Mouse (Mus musculus): Measurements from ENCODE around the gene Bglap.
"Not testable (repeated sequence)": the region's sequence is repeated elsewhere in the genome, so short reads cannot be mapped to it uniquely, and the experiment has no call there.

The Bglap gene

GRCm38 (mm10) chr3:88384364-88384763, at the start of gene Bglap:
Bglap (minus strand) TSS chr3:88384464.
- DNase-seq (ENCODE audit: low read depth, low spot score): no peak

GRCm38 (mm10) chr3:88428639-88429038, 44.4 kb upstream of the Bglap start:
- DNase-seq (ENCODE audit: low read depth, low spot score): not testable (repeated sequence)

- no peak for DNase-seq (ENCODE audit: low read depth, low spot score)
Measured at GRCm38 (mm10) chr3:88427342-88427905, 43.2 kb upstream of the Bglap start.

GRCm38 (mm10) chr3:88425708-88426420, 41.6 kb upstream of the Bglap start:
- DNase-seq (ENCODE audit: low read depth, low spot score): no peak

GRCm38 (mm10) chr3:88425330-88425689, 41.0 kb upstream of the Bglap start:
- no peak for DNase-seq (ENCODE audit: low read depth, low spot score)

- DNase-seq (ENCODE audit: low read depth, low spot score): peak; percentile 99
Measured at GRCm38 (mm10) chr3:88424605-88425329, 40.5 kb upstream of the Bglap start, which contains the start of gene Slc25a44. Slc25a44 (minus strand) TSS chr3:88425139.

- DNase-seq (ENCODE audit: low read depth, low spot score): no peak
Measured at GRCm38 (mm10) chr3:88422020-88422720, 37.9 kb upstream of the Bglap start.

- DNase-seq (ENCODE audit: low read depth, low spot score): no peak
Measured at GRCm38 (mm10) chr3:88420771-88421170, 36.5 kb upstream of the Bglap start.

GRCm38 (mm10) chr3:88418016-88418415, 33.8 kb upstream of the Bglap start:
- no peak for DNase-seq (ENCODE audit: low read depth, low spot score)

- no peak for DNase-seq (ENCODE audit: low read depth, low spot score)
Measured at GRCm38 (mm10) chr3:88415668-88416067, 31.4 kb upstream of the Bglap start.

GRCm38 (mm10) chr3:88412636-88413035, 28.4 kb upstream of the Bglap start:
- no peak for DNase-seq (ENCODE audit: low read depth, low spot score)

- no peak for DNase-seq (ENCODE audit: low read depth, low spot score)
Measured at GRCm38 (mm10) chr3:88411681-88412080, 27.4 kb upstream of the Bglap start.

- DNase-seq (ENCODE audit: low read depth, low spot score): no peak
Measured at GRCm38 (mm10) chr3:88410645-88411031, 26.4 kb upstream of the Bglap start.

GRCm38 (mm10) chr3:88409741-88410644, 25.7 kb upstream of the Bglap start, which contains the start of gene Pmf1:
Pmf1 (minus strand) TSS chr3:88410331.
- peak; percentile 89 for DNase-seq (ENCODE audit: low read depth, low spot score)

- DNase-seq (ENCODE audit: low read depth, low spot score): no peak
Measured at GRCm38 (mm10) chr3:88408953-88409352, 24.7 kb upstream of the Bglap start.

- DNase-seq (ENCODE audit: low read depth, low spot score): no peak
Measured at GRCm38 (mm10) chr3:88407529-88407928, 23.3 kb upstream of the Bglap start.

- DNase-seq (ENCODE audit: low read depth, low spot score): peak; percentile 88
Measured at GRCm38 (mm10) chr3:88407090-88407489, 22.8 kb upstream of the Bglap start.

GRCm38 (mm10) chr3:88403522-88404230, 19.4 kb upstream of the Bglap start:
- DNase-seq (ENCODE audit: low read depth, low spot score): no peak

- no peak for DNase-seq (ENCODE audit: low read depth, low spot score)
Measured at GRCm38 (mm10) chr3:88398666-88399065, 14.4 kb upstream of the Bglap start.

- DNase-seq (ENCODE audit: low read depth, low spot score): no peak
Measured at GRCm38 (mm10) chr3:88395742-88396141, 11.5 kb upstream of the Bglap start.
